In the genomic region with DNA sequence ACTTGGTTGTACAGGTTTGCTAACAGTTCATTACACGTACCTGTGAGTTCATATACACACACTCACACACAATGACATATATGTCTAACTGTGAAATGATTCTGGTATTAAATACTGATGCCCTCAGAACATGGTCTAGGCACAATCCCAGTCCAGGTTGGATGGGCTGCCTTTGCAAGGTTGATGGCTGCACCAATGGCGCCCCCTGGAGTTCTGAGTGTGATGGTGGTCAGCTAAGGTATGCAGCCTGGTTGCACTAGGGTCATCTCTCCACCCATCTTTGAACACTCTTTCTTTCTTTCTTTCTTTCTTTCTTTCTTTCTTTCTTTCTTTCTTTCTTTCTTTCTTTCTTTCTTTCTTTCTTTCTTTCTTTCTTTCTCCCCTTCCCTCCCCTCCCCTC, we compare ENCODE assay signal across 10 mouse cellular contexts.
DNase-seq lines count a peak whose midpoint lies in the region; ATAC-seq lines count a peak whose summit lies in the region.
"Had no signal": no experiment of that assay in that cellular context is flagged by ENCODE, and none has a peak within 500 bp of the region (broad histone marks: within the 10 kb centered on the region; RNA-seq: fewer than 3 reads in every experiment).

No protein-coding gene starts in this region.

- peak; percentile 26 for DNase-seq in forebrain, embryonic 10.5 days (ENCODE audit: extremely low spot score, low spot score)
- DNase-seq in liver = peak; percentile 50
- DNase-seq in liver, embryonic 11.5 days (ENCODE audit: low spot score) = no peak
- peak; percentile 63 for DNase-seq in R1 (ENCODE audit: low read depth, low spot score)
- DNase-seq in retina, embryonic 14.5 days (ENCODE audit: low spot score) = peak; percentile 33
- no peak for DNase-seq in urinary bladder, postnatal 36 days (ENCODE audit: low spot score in 2 of 2)

- no peak overlapping the region for H3K27ac ChIP-seq in forebrain, embryonic 10.5 days
- no peak overlapping the region for H3K27ac ChIP-seq in forebrain, embryonic 12.5 days
- H3K27ac ChIP-seq in liver, embryonic 11.5 days (ENCODE audit: low read depth, low read length) = no peak overlapping the region
- H3K27ac ChIP-seq: intestine, embryonic 15.5 days had no signal

- peaks cover 8% of the 10 kb centered on the region; the same call in 1 of the 2 replicates for H3K4me1 ChIP-seq in forebrain, embryonic 10.5 days
- no peaks in the 10 kb centered on the region; the same call in 1 of the 2 replicates for H3K4me1 ChIP-seq in forebrain, embryonic 12.5 days
- no peaks in the 10 kb centered on the region for H3K4me1 ChIP-seq in liver, embryonic 11.5 days (replicated peaks; ENCODE audit: control insufficient read depth, insufficient read depth, low read length)
- H3K4me1 ChIP-seq: intestine, embryonic 15.5 days; megakaryocyte, embryonic 14.5 days had no signal

- 37% methylated on average over 2 of the region's 2 CpGs for WGBS in forebrain, embryonic 10.5 days
- WGBS in forebrain, embryonic 12.5 days = 36% methylated on average over 2 of the region's 2 CpGs
- WGBS in liver, embryonic 11.5 days = 32% methylated on average over 2 of the region's 2 CpGs

- no peak for ATAC-seq in forebrain, embryonic 12.5 days (ENCODE audit: low FRiP score)
- no peak for ATAC-seq in liver, embryonic 11.5 days (replicated peaks; ENCODE audit: low FRiP score)
- no peak for ATAC-seq in erythroblast, adult 5-6 weeks (replicated peaks; ENCODE audit: low FRiP score, poor library complexity, severe bottlenecking)
- ATAC-seq: intestine, embryonic 15.5 days had no signal

- no peaks in the 10 kb centered on the region for H3K9me3 ChIP-seq in forebrain, embryonic 10.5 days
- H3K9me3 ChIP-seq in forebrain, embryonic 12.5 days = no peaks in the 10 kb centered on the region
- no peaks in the 10 kb centered on the region for H3K9me3 ChIP-seq in liver, embryonic 11.5 days (ENCODE audit: control insufficient read depth, low read length)
- H3K9me3 ChIP-seq: intestine, embryonic 15.5 days; megakaryocyte, embryonic 14.5 days had no signal

- H3K4me3 ChIP-seq in forebrain, embryonic 10.5 days = no peak overlapping the region
- no peak overlapping the region for H3K4me3 ChIP-seq in forebrain, embryonic 12.5 days (replicated peaks)
- no peak overlapping the region for H3K4me3 ChIP-seq in liver, embryonic 11.5 days (ENCODE audit: low read depth, low read length)
- H3K4me3 ChIP-seq: intestine, embryonic 15.5 days; megakaryocyte, embryonic 14.5 days had no signal

- no peaks in the 10 kb centered on the region for H3K36me3 ChIP-seq in forebrain, embryonic 10.5 days (replicated peaks)
- H3K36me3 ChIP-seq in forebrain, embryonic 12.5 days (replicated peaks) = no peaks in the 10 kb centered on the region
- no peaks in the 10 kb centered on the region for H3K36me3 ChIP-seq in liver, embryonic 11.5 days (ENCODE audit: control insufficient read depth, insufficient read depth, low read length)
- H3K36me3 ChIP-seq: intestine, embryonic 15.5 days had no signal

- H3K9ac ChIP-seq in forebrain, embryonic 12.5 days = no peak overlapping the region
- H3K9ac ChIP-seq in liver, embryonic 11.5 days (ENCODE audit: low read depth, low read length) = no peak overlapping the region
- H3K9ac ChIP-seq: intestine, embryonic 15.5 days had no signal

- no peaks in the 10 kb centered on the region for H3K27me3 ChIP-seq in forebrain, embryonic 10.5 days (ENCODE audit: poor library complexity, severe bottlenecking)
- H3K27me3 ChIP-seq in forebrain, embryonic 12.5 days = no peaks in the 10 kb centered on the region
- no peaks in the 10 kb centered on the region for H3K27me3 ChIP-seq in liver, embryonic 11.5 days (replicated peaks; ENCODE audit: control insufficient read depth, insufficient read depth, low read length)
- H3K27me3 ChIP-seq: intestine, embryonic 15.5 days; megakaryocyte, embryonic 14.5 days had no signal

- H3K4me2 ChIP-seq in forebrain, embryonic 12.5 days = no peak overlapping the region
- H3K4me2 ChIP-seq in liver, embryonic 11.5 days = no peak overlapping the region
- H3K4me2 ChIP-seq: intestine, embryonic 15.5 days had no signal

Comparison
In these comparisons a context has a peak if more than half of its experiments do, and no peak if none do; other contexts are left out.
1. DNase-seq: peak in forebrain, embryonic 10.5 days (single experiment), liver (single experiment), R1 (single experiment) and retina, embryonic 14.5 days (single experiment); none in liver, embryonic 11.5 days (single experiment) and urinary bladder, postnatal 36 days (0 of 2).